Mouse (Mus musculus) thymus, adult 2 months (tissue): ENCODE measurements around the gene Rad51b. TPM values are rescaled to one million over a fixed set of nuclear protein-coding genes. Genes with fewer than 3 reads are reported as not detected.

Source experiments
- DNase-seq: peaks from one replicate; pipeline ENCODE4 v3.0.0; 2021
- H3K27ac ChIP-seq: fragments of 200-500 bp; 2 replicates; pipeline ENCODE4 v1.5.1; 2012; ENCODE audit warnings: low read length, control low read depth; ENCODE audit not compliant: control insufficient read depth, insufficient read depth
- H3K27me3 ChIP-seq: fragments of 200-500 bp; 2 replicates; pipeline ENCODE4 v1.6.1; 2012; ENCODE audit warnings: mild to moderate bottlenecking, low read length, moderate library complexity, mixed read lengths; ENCODE audit not compliant: control insufficient read depth, insufficient read depth
- H3K36me3 ChIP-seq: fragments of 200-500 bp; 2 replicates; pipeline ENCODE4 v1.6.1; 2012; ENCODE audit warnings: mild to moderate bottlenecking, low read length, moderate library complexity; ENCODE audit not compliant: control insufficient read depth, insufficient read depth
- H3K4me1 ChIP-seq: fragments of 200-500 bp; replicated peaks from 2 replicates; pipeline ENCODE4 v1.6.1; 2012; ENCODE audit warnings: low read length; ENCODE audit not compliant: control insufficient read depth, insufficient read depth
- H3K4me3 ChIP-seq: fragments of 200-500 bp; 2 replicates; pipeline ENCODE4 v1.5.1; 2012; ENCODE audit warnings: mild to moderate bottlenecking, low read length, control low read depth, moderate library complexity; ENCODE audit not compliant: control insufficient read depth, insufficient read depth
- CTCF ChIP-seq: fragments of 200-500 bp; IDR thresholded peaks from 2 replicates; pipeline ENCODE4 v1.5.1; 2012; ENCODE audit warnings: mild to moderate bottlenecking, control low read depth, low read length, moderate library complexity, borderline replicate concordance; ENCODE audit not compliant: control insufficient read depth, poor library complexity, insufficient read depth; ENCODE audit errors: extremely low read depth
- POLR2A ChIP-seq: fragments of 200-500 bp; IDR thresholded peaks from 2 replicates; pipeline ENCODE4 v1.6.1; 2012; ENCODE audit warnings: mild to moderate bottlenecking, low read length, control low read depth, moderate library complexity; ENCODE audit not compliant: control insufficient read depth, poor library complexity, insufficient read depth; ENCODE audit errors: extremely low read depth
- WGBS: fragments of 180-500 bp; shearing (Covaris S2); methylation state at CpG from one replicate; pipeline ENCODE4 v1.1.7; 2018; 5-methylcytosine and 5-hydroxymethylcytosine counted together
- polyA plus RNA-seq: library from polyadenylated mRNA; depleted of rRNA; stranded (reverse); fragments of >200 nt; gene quantifications from 2 replicates; pipeline ENCODE4 v1.2.3, GENCODE M21; 2012

Rad51b gene
- polyA plus RNA-seq, 1 experiment = 1.1 TPM

GRCm38 (mm10) chr12:79691929-79692862 is 395.1 kb downstream of the Rad51b start:
- Histone ChIP-seq H3K36me3 (no peaks in the 10 kb centered on the region), H3K4me1 (no peaks in the 10 kb centered on the region), H3K27me3 (no peaks in the 10 kb centered on the region), H3K4me3 (no peak overlapping the region), H3K27ac (no peak overlapping the region)
- TF ChIP-seq CTCF (no peak), POLR2A (no peak)
- WGBS = 26% methylated on average over 14 of the region's 14 CpGs
- no peak for DNase-seq

- Histone ChIP-seq H3K4me1 (no peaks in the 10 kb centered on the region), H3K36me3 (no peaks in the 10 kb centered on the region), H3K27me3 (no peaks in the 10 kb centered on the region), H3K4me3 (no peak overlapping the region), H3K27ac (no peak overlapping the region)
- no peak for DNase-seq
- TF ChIP-seq CTCF (no peak), POLR2A (no peak)
- 93% methylated on average over 3 of the region's 3 CpGs for WGBS
Measured at GRCm38 (mm10) chr12:79695832-79696434, 398.9 kb downstream of the Rad51b start.

GRCm38 (mm10) chr12:79703555-79703954 is 406.5 kb downstream of the Rad51b start:
- no peak for TF ChIP-seq CTCF
- no peak for TF ChIP-seq POLR2A
- Histone ChIP-seq H3K36me3 (no peaks in the 10 kb centered on the region), H3K27me3 (no peaks in the 10 kb centered on the region), H3K4me1 (peaks cover 5% of the 10 kb centered on the region), H3K4me3 (no peak overlapping the region), H3K27ac (no peak overlapping the region)
- WGBS = 59% methylated on average over 8 of the region's 8 CpGs
- no peak for DNase-seq

GRCm38 (mm10) chr12:79705501-79706266 is 408.6 kb downstream of the Rad51b start:
- no peak for DNase-seq
- no peak overlapping the region for H3K27ac ChIP-seq
- no peak for TF ChIP-seq CTCF
- no peak for TF ChIP-seq POLR2A
- H3K4me1 ChIP-seq = peaks cover 5% of the 10 kb centered on the region
- no peaks in the 10 kb centered on the region for H3K27me3 ChIP-seq
- WGBS = 92% methylated on average over 11 of the region's 11 CpGs
- H3K36me3 ChIP-seq = no peaks in the 10 kb centered on the region
- H3K4me3 ChIP-seq = no peak overlapping the region

- no peak overlapping the region for H3K27ac ChIP-seq
- no peaks in the 10 kb centered on the region for H3K36me3 ChIP-seq
- H3K4me1 ChIP-seq = peaks cover 5% of the 10 kb centered on the region
- no peak for DNase-seq
- 93% methylated on average over 9 of the region's 9 CpGs for WGBS
- no peak overlapping the region for H3K4me3 ChIP-seq
- no peaks in the 10 kb centered on the region for H3K27me3 ChIP-seq
- no peak for TF ChIP-seq POLR2A
Measured at GRCm38 (mm10) chr12:79707565-79708422, 410.7 kb downstream of the Rad51b start.

- Histone ChIP-seq H3K4me3 (no peak overlapping the region), H3K27ac (no peak overlapping the region), H3K36me3 (no peaks in the 10 kb centered on the region), H3K4me1 (peaks cover 5% of the 10 kb centered on the region), H3K27me3 (no peaks in the 10 kb centered on the region)
- 94% methylated on average over 5 of the region's 5 CpGs for WGBS
- DNase-seq = no peak
- TF ChIP-seq CTCF = no peak
- TF ChIP-seq POLR2A = no peak
Measured at GRCm38 (mm10) chr12:79708423-79708733, 411.3 kb downstream of the Rad51b start.
